Mouse (Mus musculus) stomach, postnatal 0 days (tissue): ENCODE results near the gene Klf12. TPM values are rescaled to one million over a fixed set of nuclear protein-coding genes. Genes with fewer than 3 reads are reported as not detected.
A peak's percentile ranks its signal among the peaks of the same experiment; 100 is the strongest.

Source experiments
- ATAC-seq: fragments of 200-750 bp; cut with Nextera tagmentation; 2 replicates; pipeline ENCODE4 v1.8.0; 2017; ENCODE audit not compliant: low FRiP score, low TSS enrichment
- DNase-seq: peaks from one replicate; pipeline ENCODE4 v3.0.0-alpha.2; 2016; ENCODE audit warnings: low spot score
- H3K27ac ChIP-seq: fragments of 300-500 bp; sonication (generic); replicated peaks from 2 replicates; pipeline ENCODE4 v1.5.1; 2014; ENCODE audit warnings: mild to moderate bottlenecking, control low read depth
- H3K27me3 ChIP-seq: fragments of 300-500 bp; sonication (generic); 2 replicates; pipeline ENCODE4 v1.6.1; 2014; ENCODE audit warnings: low read length; ENCODE audit not compliant: control insufficient read depth, insufficient read depth
- H3K36me3 ChIP-seq: fragments of 300-500 bp; sonication (generic); 2 replicates; pipeline ENCODE4 v1.6.1; 2014; ENCODE audit warnings: low read length, mixed read lengths; ENCODE audit not compliant: control insufficient read depth, insufficient read depth
- H3K4me1 ChIP-seq: fragments of 300-500 bp; sonication (generic); replicated peaks from 2 replicates; pipeline ENCODE4 v1.6.1; 2014; ENCODE audit warnings: antibody characterized with exemption; ENCODE audit not compliant: control insufficient read depth, insufficient read depth
- H3K4me2 ChIP-seq: fragments of 300-500 bp; sonication (generic); replicated peaks from 2 replicates; pipeline ENCODE4 v1.6.1; 2014; ENCODE audit warnings: low read depth, mild to moderate bottlenecking, control low read depth, moderate library complexity
- H3K4me3 ChIP-seq: fragments of 300-500 bp; sonication (generic); 2 replicates; pipeline ENCODE4 v1.5.1; 2014; ENCODE audit warnings: low read depth, low read length, control low read depth
- H3K9ac ChIP-seq: fragments of 300-500 bp; sonication (generic); 2 replicates; pipeline ENCODE4 v1.6.1; 2014; ENCODE audit warnings: mild to moderate bottlenecking, low read length, control low read depth, mixed read lengths
- H3K9me3 ChIP-seq: fragments of 300-500 bp; sonication (generic); 2 replicates; pipeline ENCODE4 v1.6.1; 2016; ENCODE audit warnings: low read length; ENCODE audit not compliant: control insufficient read depth
- CTCF ChIP-seq: IDR thresholded peaks from 2 replicates; pipeline ENCODE4 v1.5.1; 2016; ENCODE audit warnings: antibody characterized with exemption, low read depth, mild to moderate bottlenecking, moderate library complexity
- EP300 ChIP-seq: optimal IDR thresholded peaks from 2 replicates; pipeline ENCODE3; 2016; ENCODE audit warnings: antibody characterized with exemption
- WGBS: fragments of 180-500 bp; shearing (Covaris S2); extraction: QIAGEN DNeasy Blood & Tissue Kit; methylation state at CpG from one replicate; pipeline ENCODE4 v1.1.7; 2014; 5-methylcytosine and 5-hydroxymethylcytosine counted together
- polyA plus RNA-seq: library from polyadenylated mRNA; unstranded; fragments of >200 nt; fragmentation: Nextera tagmentation; extraction: Ambion mirVana; gene quantifications from 2 replicates; pipeline ENCODE4 v1.2.1, GENCODE M21; 2015

The Klf12 gene
- polyA plus RNA-seq = 3.8 and 4.2 TPM in 2 replicates

GRCm38 (mm10) chr14:100284119-100284860, at the start of gene Klf12:
Gene Klf12, minus strand, starts transcription at chr14:100284679.
- under 1% methylated on average over 29 of the region's 40 CpGs for WGBS
- Histone ChIP-seq H3K9me3 (no peaks in the 10 kb centered on the region), H3K4me3 (peak within 1 kb of the TSS; percentile 65), H3K27ac (peak within 1 kb of the TSS; percentile 84), H3K4me1 (no peaks in the 10 kb centered on the region), H3K27me3 (no peaks in the 10 kb centered on the region), H3K36me3 (no peaks in the 10 kb centered on the region), H3K4me2 (peak within 1 kb of the TSS; percentile 99), H3K9ac (peak within 1 kb of the TSS; percentile 63)
- peak; percentile 83 for DNase-seq
- TF ChIP-seq CTCF (no peak), EP300 (no peak)
- peak; percentile 81 for ATAC-seq

- Histone ChIP-seq H3K27ac (no peak overlapping the region), H3K36me3 (no peaks in the 10 kb centered on the region), H3K27me3 (no peaks in the 10 kb centered on the region), H3K4me1 (no peaks in the 10 kb centered on the region), H3K9ac (no peak overlapping the region), H3K4me2 (no peak overlapping the region), H3K9me3 (no peaks in the 10 kb centered on the region), H3K4me3 (no peak overlapping the region)
- DNase-seq (no peak), ATAC-seq (no peak)
- 59% methylated on average over 2 of the region's 2 CpGs for WGBS
- TF ChIP-seq CTCF (no peak), EP300 (no peak)
Observed at GRCm38 (mm10) chr14:100333369-100333768, 48.9 kb upstream of the Klf12 start.

GRCm38 (mm10) chr14:100328602-100329276, 44.3 kb upstream of the Klf12 start:
- no peak overlapping the region for H3K27ac ChIP-seq
- ATAC-seq (0 out of 2 replicates have a peak, but pooled peaks have one; percentile 32), DNase-seq (no peak)
- H3K4me2 ChIP-seq = no peak overlapping the region
- no peaks in the 10 kb centered on the region for H3K4me1 ChIP-seq
- H3K9ac ChIP-seq = no peak overlapping the region
- no peak overlapping the region for H3K4me3 ChIP-seq
- WGBS = 57% methylated on average over 6 of the region's 6 CpGs
- no peaks in the 10 kb centered on the region for H3K36me3 ChIP-seq
- H3K27me3 ChIP-seq = no peaks in the 10 kb centered on the region
- no peaks in the 10 kb centered on the region for H3K9me3 ChIP-seq
- TF ChIP-seq EP300 = no peak
- TF ChIP-seq CTCF = no peak

GRCm38 (mm10) chr14:100324303-100324702, 39.8 kb upstream of the Klf12 start:
- Histone ChIP-seq H3K9ac (no peak overlapping the region), H3K4me1 (no peaks in the 10 kb centered on the region), H3K27ac (no peak overlapping the region), H3K36me3 (no peaks in the 10 kb centered on the region), H3K4me3 (no peak overlapping the region), H3K27me3 (no peaks in the 10 kb centered on the region), H3K4me2 (no peak overlapping the region), H3K9me3 (no peaks in the 10 kb centered on the region)
- TF ChIP-seq CTCF = no peak
- TF ChIP-seq EP300 = no peak
- DNase-seq (no peak), ATAC-seq (no peak)
- 53% methylated on average over 7 of the region's 7 CpGs for WGBS

GRCm38 (mm10) chr14:100322012-100322411, 37.5 kb upstream of the Klf12 start:
- Histone ChIP-seq H3K9me3 (no peaks in the 10 kb centered on the region), H3K36me3 (no peaks in the 10 kb centered on the region), H3K27ac (no peak overlapping the region), H3K4me3 (no peak overlapping the region), H3K4me2 (no peak overlapping the region), H3K27me3 (no peaks in the 10 kb centered on the region), H3K9ac (no peak overlapping the region), H3K4me1 (no peaks in the 10 kb centered on the region)
- ATAC-seq = no peak
- no peak for DNase-seq
- TF ChIP-seq CTCF (no peak), EP300 (no peak)
- WGBS = 91% methylated on average over 6 of the region's 6 CpGs

GRCm38 (mm10) chr14:100316780-100317179, 32.3 kb upstream of the Klf12 start:
- H3K36me3 ChIP-seq = no peaks in the 10 kb centered on the region
- no peak overlapping the region for H3K4me2 ChIP-seq
- H3K4me1 ChIP-seq = no peaks in the 10 kb centered on the region
- no peak overlapping the region for H3K4me3 ChIP-seq
- TF ChIP-seq CTCF (no peak), EP300 (no peak)
- H3K27me3 ChIP-seq = no peaks in the 10 kb centered on the region
- H3K27ac ChIP-seq = no peak overlapping the region
- H3K9ac ChIP-seq = no peak overlapping the region
- no peak for DNase-seq
- no peaks in the 10 kb centered on the region for H3K9me3 ChIP-seq
- ATAC-seq = no peak
- WGBS = 73% methylated on average over 4 of the region's 4 CpGs
